Mouse (Mus musculus) left cerebral cortex, adult 18-20 months (tissue): ENCODE measurements around the gene Cgnl1. TPM values are rescaled to one million over a fixed set of nuclear protein-coding genes. Genes with fewer than 3 reads are reported as not detected.

Source experiments
- DNase-seq, 2 experiments: peaks; one replicate each; pipeline ENCODE4 v3.0.0; 2021 to 2022; ENCODE audit warnings: low spot score in 2 of 2, mixed read lengths in 1 of 2
- total RNA-seq, 2 experiments: library from RNA; stranded (reverse); gene quantifications; 2 replicates each; pipeline ENCODE4 v1.2.3; 2021

Cgnl1 gene
- total RNA-seq, 2 experiments from 2014 or later: 7.4 to 9.6 TPM

DNA sequence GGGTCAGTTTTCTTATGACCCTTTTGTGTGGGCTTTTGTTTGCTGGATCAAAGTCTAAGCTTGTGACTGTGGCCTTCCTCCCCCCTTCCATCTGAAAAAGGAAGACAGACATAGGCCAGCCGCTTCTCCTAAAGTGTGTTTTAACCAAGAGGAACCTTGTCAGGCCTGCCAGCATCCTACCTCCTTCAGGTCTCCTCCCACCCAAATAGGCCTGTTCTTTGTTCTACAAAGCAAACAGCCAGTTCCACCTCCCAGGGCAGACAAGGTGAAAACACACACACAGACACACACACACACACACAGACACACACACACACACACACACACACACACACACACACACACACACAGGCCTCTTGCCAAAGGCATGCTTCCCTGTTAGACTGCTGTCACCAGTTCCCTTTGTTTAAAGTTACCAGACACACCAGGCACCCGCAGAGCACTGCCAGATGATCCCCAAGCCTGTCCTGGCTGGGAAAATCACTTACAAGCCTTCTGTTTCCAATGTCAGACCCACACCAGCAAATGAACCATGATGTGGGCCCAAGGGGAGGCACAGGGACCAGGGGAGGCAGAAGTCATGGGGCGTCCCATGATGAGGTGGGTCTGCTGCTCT is 95.5 kb downstream of the Cgnl1 start:
- DNase-seq: no peak

GRCm38 (mm10) chr9:71675216-71675615 is 96.2 kb downstream of the Cgnl1 start:
- DNase-seq: no peak

DNA sequence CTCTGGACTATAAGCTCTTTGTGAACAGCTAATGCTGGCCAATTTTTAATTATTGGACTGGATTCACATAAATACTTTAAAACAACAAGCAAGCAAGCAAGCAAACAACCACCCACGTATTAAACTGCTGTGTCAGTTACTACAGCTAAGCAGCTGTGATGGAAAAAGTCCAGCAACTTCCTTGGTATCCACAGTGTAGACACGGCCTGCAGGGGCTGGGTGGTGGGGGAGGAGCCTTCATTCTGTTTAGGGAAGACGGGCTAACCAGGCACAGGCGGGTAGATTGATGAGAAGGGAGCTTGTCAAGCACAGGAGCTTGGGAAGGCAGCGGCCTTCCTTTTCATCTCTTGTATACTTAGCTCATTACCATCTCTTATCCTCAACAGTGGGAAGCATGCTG is 96.9 kb downstream of the Cgnl1 start:
- no peak for DNase-seq

GRCm38 (mm10) chr9:71672495-71672894 is 98.9 kb downstream of the Cgnl1 start:
- no peak for DNase-seq

DNA sequence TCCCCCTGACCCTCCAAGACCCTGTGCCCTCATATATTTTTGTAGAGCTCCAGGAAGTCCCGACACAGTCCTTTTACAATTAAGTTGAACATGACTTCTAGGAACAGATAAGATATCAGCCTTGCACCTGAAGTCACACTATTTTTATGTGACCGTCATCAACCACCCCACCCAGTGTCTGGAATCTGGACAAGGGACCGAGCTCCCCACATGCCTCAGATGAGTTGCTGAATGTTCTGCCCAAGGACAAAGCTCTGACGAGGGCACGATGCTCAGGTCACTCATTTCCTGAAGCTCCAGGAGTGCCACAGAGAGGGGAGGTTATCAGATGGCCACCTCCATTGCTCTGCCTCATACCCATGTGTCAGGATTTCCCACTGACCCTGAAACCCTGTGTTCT is 100.7 kb downstream of the Cgnl1 start:
- no peak for DNase-seq

GRCm38 (mm10) chr9:71667616-71668015 is 103.8 kb downstream of the Cgnl1 start:
- no peak for DNase-seq

DNA sequence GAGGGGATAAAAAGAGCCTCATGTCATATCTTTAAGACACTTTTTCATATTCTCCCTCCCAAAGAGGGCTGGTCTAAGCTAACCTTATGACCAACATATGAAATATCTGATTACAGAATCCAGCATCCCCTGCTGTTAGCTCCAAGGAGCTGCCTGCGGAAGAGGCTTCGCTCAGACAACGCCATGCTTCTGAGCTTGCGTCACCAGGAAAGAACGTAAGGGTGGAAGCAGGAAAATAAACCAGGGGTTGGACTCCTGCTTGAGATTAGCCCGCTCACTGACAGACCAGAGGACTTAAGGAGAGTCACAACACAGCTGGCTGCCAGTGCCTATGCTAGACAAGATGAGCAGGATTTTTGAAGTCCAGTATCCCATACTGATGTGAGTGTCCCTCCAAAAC is 105.0 kb downstream of the Cgnl1 start:
- DNase-seq: no peak

DNA sequence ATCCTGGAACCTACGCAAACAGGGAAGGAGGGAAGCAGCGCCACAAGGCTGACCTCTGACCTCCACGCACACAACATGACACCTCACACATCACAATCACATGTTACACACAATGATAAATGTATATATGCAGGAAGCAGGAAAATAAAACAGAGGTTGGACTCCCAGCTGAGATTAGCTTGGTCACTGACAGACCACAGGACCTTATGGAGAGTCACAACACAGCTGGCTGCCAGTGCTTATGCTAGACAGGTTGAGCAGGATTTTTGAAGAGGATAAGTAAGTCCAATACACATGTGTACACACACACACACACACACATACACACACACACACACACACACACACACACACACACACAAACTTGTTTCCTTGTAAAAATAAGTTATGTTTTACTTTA is 105.9 kb downstream of the Cgnl1 start:
- DNase-seq: no peak

DNA sequence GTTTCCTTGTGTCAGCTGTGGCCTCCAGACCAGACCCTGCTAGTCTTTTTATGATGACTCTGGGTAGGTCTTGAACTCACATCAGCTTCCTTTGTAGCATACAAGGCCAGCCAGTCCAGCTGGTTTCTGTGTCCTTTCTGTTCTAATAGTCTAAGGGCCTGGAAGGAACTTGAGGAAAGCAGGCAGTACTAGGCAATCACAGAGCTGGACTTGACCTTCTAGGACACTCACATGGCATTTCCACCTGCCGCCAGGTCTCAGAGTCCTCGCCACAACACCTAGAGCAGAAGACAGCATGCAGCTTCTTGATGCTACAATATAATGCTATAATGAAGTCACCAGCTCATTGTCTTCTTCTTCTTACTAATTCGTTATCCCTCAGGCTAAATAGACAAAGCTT is 106.5 kb downstream of the Cgnl1 start:
- no peak for DNase-seq

DNA sequence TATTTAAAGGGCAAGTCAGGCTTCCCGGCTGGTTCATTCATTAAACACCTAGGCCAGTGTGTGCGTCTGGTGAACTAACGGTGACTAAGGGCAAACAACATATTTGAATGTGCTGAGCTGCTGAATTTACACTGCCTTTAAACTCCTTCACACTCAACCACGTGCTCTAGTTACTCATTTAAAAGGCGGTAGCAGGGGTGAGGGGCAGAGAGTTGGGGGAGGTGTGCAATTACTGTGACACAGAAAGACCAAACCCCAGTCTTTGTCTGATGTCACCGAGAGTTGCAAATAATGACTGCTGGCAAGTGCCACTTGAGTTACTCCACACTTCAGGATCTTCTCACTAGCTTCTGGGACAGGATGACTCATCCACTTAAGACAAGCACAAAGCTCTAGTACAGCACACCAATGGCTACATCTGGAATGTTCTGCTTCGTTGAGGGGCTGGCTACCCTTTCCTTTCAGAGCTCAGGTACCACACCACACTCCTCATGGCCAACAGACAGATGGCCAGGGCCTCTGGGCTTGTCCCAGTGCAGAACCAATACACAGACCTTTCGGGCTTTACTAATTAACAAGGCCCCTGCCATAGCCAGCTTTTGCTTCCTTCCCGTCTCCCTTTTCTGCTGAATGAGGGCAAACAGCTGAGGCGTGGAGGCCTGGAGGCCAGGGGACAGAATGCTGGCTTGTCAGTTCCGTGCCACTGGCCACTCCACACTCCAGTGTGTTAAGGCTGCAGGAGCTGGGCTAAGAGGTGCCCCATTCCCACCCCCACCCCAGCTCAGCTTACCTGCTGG is 107.8 kb downstream of the Cgnl1 start:
- no peak for DNase-seq

DNA sequence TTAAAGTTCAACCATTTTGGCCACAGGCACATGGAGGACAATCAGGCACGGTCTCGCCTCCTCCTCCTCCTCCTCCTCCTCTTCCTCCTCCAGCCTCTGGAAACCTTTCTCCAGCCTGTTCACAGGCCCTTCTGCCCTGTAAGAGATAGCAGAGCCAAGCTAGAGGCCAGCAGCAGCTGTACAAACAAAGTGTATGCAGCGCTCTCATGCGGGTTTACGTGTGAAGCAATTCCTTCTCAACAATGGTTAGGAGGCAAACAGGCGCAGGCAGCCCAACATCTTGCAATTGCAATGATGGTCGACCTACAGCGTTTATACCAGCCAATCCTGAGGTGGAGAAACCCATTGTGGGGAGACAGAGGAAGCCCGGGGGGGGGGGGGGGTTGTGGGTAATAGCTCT is 110.9 kb downstream of the Cgnl1 start:
- DNase-seq: no peak

GRCm38 (mm10) chr9:71659681-71660080 is 111.7 kb downstream of the Cgnl1 start:
- no peak for DNase-seq

GRCm38 (mm10) chr9:71657199-71657598 is 114.2 kb downstream of the Cgnl1 start:
- DNase-seq: no peak

DNA sequence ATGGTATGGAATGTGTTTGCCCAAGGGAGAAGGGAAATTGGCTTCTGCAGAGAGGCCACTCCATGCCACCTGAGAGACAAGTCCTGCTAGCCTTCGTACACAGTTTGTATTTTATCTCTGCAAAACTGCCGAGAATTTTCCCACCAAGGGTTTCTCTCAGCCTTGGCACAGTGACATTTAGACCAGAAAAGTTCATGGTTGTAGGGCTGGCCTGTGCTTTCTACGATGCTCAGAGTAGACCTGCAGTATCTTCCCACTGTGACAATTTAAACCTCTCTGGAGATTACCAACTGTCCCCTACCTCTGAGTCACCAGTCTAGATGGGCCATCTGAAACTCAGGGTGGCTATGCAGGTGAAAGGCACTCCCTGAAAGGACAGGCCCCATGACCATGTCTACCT is 116.5 kb downstream of the Cgnl1 start:
- no peak for DNase-seq

GRCm38 (mm10) chr9:71646115-71646514 is 125.3 kb downstream of the Cgnl1 start:
- DNase-seq: peak; percentile 76 to 77

DNA sequence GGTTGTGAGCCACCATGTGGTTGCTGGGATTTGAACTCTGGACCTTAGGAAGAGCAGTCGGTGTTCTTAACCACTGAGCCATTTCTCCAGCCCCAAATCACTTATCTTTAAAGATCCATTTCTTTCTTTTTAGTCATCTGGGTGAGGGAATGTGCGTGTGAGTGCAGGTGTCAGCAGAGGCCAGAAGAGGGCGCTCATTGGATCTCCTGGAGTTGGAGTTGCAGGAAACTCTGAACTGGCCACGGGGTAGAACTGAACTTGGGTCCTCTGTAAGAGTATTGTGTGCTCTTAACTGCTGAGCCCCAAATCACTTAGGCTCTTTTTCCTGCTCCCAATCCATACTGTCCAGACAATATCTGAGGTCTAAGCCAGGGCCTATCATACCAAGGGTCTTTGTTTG is 127.8 kb downstream of the Cgnl1 start:
- DNase-seq: no peak

- DNase-seq: no peak
These were observed 129.1 kb downstream of the Cgnl1 start for GRCm38 (mm10) chr9:71642270-71642669.

DNA sequence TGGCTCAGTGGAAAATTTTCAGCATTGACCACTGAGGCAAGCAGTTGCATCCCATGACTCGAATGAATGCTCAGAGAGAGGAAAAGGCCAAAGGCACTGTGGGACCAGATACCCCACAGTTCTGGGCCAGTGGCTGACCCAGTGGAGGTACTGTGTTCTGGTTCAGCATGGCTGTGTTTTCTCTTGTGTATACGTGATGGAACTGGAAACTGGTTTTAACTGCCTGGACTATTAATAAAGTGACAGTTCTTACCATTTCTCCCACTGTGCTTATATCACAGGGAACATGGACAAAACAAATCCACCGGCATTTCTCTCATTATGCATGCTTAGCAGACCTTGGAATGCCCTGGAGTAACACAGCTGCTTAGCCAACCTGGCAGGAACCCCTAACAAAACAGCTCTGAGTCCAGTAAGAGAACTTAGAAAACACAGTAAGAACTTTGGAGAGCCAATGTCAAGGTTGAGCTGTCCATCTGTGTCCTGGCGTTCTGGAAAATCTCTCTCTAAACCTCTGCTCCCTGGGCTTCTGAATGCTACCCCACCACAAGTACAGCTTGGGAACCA is 131.0 kb downstream of the Cgnl1 start:
- no peak for DNase-seq

DNA sequence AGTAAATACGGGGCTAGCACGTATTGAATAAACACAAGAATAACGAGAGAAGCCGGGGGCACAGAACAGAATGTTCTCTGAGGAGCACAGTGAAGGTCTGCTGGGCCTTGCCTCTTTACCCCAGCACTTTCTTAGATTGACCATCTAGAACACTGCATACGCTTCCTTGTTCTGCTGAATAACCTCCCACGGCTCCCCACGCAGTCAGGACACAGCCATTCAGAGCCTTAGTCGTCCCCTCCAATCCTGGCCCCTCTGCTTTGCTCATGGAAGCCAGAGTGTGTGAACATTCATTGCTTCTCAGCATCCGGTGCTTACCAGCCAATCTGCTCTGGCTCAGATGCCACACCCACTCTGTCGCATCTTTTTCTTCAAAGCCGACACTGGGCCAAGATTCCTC is 133.2 kb downstream of the Cgnl1 start:
- DNase-seq: no peak

- no peak for DNase-seq
These were observed 134.5 kb downstream of the Cgnl1 start for GRCm38 (mm10) chr9:71636854-71637253.

DNA sequence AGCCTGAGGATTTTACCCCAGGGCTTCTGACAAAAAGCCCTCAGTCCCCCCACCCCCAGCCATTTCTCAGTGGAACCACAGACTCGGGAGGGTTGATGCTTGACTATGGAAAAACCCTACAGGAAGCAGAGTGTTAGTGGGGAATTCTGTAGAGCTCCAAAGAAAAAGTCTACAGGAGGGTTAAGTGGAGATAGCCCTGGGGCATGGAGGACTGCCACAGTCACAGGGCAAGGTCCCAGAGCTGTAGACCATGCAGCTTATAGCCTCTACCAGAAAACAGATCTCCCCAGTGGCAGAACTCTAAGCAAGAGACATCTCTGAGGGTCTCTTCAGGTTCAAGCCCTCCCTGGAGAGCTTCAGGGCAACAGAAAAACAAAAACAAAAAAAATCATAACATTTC is 135.8 kb downstream of the Cgnl1 start:
- no peak for DNase-seq

DNA sequence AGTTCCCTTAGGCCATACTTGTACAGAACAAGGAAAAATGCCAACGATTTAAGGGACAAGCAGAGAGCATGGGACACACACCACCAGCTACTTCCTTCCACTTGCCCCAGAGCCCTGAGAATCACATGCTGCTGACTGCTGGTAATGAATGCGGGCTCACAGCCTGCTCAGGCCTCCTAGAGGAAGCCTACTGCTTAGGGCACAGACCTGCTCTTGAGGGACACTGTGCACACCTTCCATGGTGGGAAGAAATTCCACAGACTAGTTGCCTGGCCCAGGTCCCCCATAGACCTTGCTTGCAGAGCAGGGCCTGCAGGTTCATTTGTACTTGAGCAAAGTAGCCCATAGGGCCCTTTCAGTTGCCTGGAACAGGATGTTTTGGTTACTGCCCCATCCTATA is 136.5 kb downstream of the Cgnl1 start:
- DNase-seq: no peak

DNA sequence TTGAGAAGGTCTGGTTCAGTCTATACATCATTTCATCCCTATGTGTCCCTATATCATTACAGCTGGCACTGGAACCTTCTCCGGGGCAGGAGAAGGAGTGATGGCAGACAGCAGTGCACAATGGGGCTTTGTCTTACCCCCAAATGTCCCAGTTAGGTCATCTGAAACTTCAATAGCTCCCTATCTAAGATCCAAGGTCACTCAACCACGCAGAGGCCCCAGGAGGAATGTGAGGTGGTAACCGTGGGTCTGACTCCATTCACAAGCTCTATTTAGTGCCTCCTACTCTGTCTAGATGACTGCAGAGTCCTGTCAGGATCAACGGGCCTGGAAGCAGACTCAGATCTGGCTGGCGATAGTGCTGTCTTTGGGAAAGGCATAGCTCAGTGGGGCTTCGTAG is 142.5 kb downstream of the Cgnl1 start:
- DNase-seq: no peak
